Mouse (Mus musculus) heart, embryonic 12.5 days (tissue): ENCODE measurements at regions not wholly inside any gene's neighbourhood (a gene's known extent, or its start where the extent isn't known, plus 50 kb on each side); places are given as distances from the start of the nearest gene placed in this dataset.
A peak's percentile ranks its signal among the peaks of the same experiment; 100 is the strongest.
"Not testable (repeated sequence)": the region's sequence is repeated elsewhere in the genome, so short reads cannot be mapped to it uniquely, and the experiment has no call there.

Experiments used
- ATAC-seq: fragments of 200-750 bp; cut with Nextera tagmentation; 2 replicates; pipeline ENCODE4 v1.8.0; 2017; ENCODE audit warnings: moderate TSS enrichment, moderate library complexity; ENCODE audit not compliant: insufficient number of reproducible peaks, low FRiP score
- H3K27ac ChIP-seq: fragments of 300-500 bp; sonication (generic); 2 replicates; pipeline ENCODE4 v1.5.1; 2016; ENCODE audit warnings: mild to moderate bottlenecking, moderate library complexity; ENCODE audit not compliant: poor library complexity, severe bottlenecking
- H3K27me3 ChIP-seq: fragments of 300-500 bp; sonication (generic); replicated peaks from 2 replicates; pipeline ENCODE4 v1.6.1; 2016; ENCODE audit warnings: mild to moderate bottlenecking, moderate library complexity
- H3K36me3 ChIP-seq: fragments of 300-500 bp; sonication (generic); 2 replicates; pipeline ENCODE4 v1.6.1; 2016; ENCODE audit warnings: mild to moderate bottlenecking, moderate library complexity
- H3K4me1 ChIP-seq: fragments of 300-500 bp; sonication (generic); replicated peaks from 2 replicates; pipeline ENCODE4 v1.6.1; 2016; ENCODE audit warnings: mild to moderate bottlenecking
- H3K4me2 ChIP-seq: fragments of 300-500 bp; sonication (generic); 2 replicates; pipeline ENCODE4 v1.6.1; 2016; ENCODE audit warnings: mild to moderate bottlenecking, moderate library complexity
- H3K4me3 ChIP-seq: fragments of 300-500 bp; sonication (generic); 2 replicates; pipeline ENCODE4 v1.5.1; 2016; ENCODE audit warnings: mild to moderate bottlenecking
- H3K9ac ChIP-seq: fragments of 300-500 bp; sonication (generic); 2 replicates; pipeline ENCODE4 v1.6.1; 2016; ENCODE audit warnings: mild to moderate bottlenecking, moderate library complexity
- H3K9me3 ChIP-seq: fragments of 300-500 bp; sonication (generic); replicated peaks from 2 replicates; pipeline ENCODE4 v1.6.1; 2016; ENCODE audit warnings: mild to moderate bottlenecking, moderate library complexity
- WGBS: fragments of 180-500 bp; shearing (Covaris S2); methylation state at CpG from one replicate; pipeline ENCODE4 v1.1.7; 2016; 5-methylcytosine and 5-hydroxymethylcytosine counted together

DNA sequence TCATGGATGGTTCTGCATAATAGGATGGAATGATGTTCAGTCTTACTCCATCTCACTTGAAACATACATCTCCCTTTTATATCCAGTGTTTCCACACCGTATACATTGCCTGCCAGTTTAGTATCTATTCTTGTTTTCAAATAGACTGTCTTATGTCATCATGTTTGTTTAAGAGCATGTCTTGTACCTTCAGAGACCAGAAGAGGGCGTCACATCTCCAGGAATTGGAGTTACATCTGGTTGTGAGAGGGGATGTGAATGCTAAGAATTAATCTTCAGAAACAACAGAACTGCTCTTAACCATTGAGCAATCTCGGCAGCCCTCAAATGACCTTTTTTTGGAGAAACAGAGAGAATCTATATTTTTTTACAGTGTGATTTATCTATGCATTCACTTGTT is 216.3 kb upstream of the Klf3 start:
- Histone ChIP-seq H3K27ac (no peak overlapping the region), H3K27me3 (no peaks in the 10 kb centered on the region), H3K9ac (no peak overlapping the region), H3K9me3 (no peaks in the 10 kb centered on the region), H3K4me2 (no peak overlapping the region), H3K4me3 (no peak overlapping the region), H3K36me3 (no peaks in the 10 kb centered on the region), H3K4me1 (peaks cover 14% of the 10 kb centered on the region)
- WGBS = 85% methylated on average over 3 of the region's 3 CpGs
- no peak for ATAC-seq

DNA sequence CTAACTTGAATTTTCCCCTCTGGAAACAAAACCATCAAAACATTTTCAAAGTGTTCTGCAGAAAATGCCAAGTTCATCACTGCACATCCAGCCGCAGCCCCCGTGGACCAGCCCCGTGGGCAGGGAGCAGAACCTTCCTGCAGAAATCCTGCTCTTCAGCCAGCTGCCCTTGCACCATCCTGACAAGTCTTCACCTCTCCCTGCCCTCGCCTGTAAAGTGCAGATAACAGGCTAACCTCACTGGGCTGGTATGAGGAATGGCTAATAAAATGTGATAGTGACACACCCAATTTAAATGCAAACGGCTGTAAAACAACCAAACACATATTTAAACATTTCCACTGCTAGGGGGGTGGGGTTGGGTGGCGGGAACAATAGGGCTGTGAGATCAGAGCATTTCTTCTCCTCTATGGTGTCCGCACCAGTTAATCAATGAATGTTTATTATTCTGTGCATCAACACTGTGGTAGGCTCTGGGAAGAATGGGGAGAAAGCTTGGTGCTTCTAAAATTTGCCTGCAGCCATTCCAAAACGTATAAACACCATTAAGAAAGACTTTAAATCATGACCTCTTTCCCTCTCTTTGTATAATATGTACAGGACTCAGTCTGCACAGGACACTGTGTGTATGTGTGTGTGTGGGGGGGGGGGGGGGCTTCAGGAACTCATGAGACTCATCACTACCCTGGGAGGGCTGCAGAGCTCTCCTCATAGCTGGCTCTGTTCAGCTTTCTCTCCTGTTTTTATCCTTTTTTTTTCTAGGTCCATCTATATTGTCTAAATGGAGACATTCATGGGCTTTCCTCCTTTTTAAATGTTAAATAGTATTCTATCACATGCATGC is 215.1 kb upstream of the Klf3 start:
- peak; percentile 81 for ATAC-seq
- peaks cover 14% of the 10 kb centered on the region for H3K4me1 ChIP-seq
- no peaks in the 10 kb centered on the region for H3K27me3 ChIP-seq
- no peak overlapping the region for H3K9ac ChIP-seq
- H3K4me3 ChIP-seq = no peak overlapping the region
- H3K27ac ChIP-seq = peak overlapping the region; percentile 47
- no peaks in the 10 kb centered on the region for H3K36me3 ChIP-seq
- H3K4me2 ChIP-seq = no peak overlapping the region
- H3K9me3 ChIP-seq = no peaks in the 10 kb centered on the region
- WGBS = 20% methylated on average over 8 of the region's 8 CpGs

DNA sequence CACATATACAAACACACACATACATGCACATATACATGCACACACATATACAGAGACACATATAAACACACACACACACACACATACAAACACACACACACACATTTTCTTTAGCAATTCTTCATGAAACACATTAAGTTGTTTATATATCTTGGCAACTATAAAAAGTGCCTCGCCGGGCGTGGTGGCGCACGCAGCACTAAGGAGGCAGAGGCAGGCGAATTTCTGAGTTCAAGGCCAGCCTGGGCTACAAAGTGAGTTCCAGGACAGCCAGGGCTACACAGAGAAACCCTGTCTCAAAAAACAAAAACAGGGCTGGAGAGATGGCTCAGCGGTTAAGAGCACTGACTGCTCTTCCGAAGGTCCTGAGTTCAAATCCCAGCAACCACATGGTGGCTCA is 214.4 kb upstream of the Klf3 start:
- ATAC-seq, H3K36me3 ChIP-seq, H3K27ac ChIP-seq, H3K9ac ChIP-seq, H3K27me3 ChIP-seq, H3K4me2 ChIP-seq, H3K9me3 ChIP-seq, H3K4me3 ChIP-seq: not testable (repeated sequence)
- H3K4me1 ChIP-seq = peaks cover 14% of the 10 kb centered on the region
- WGBS = 97% methylated on average over 8 of the region's 8 CpGs

DNA sequence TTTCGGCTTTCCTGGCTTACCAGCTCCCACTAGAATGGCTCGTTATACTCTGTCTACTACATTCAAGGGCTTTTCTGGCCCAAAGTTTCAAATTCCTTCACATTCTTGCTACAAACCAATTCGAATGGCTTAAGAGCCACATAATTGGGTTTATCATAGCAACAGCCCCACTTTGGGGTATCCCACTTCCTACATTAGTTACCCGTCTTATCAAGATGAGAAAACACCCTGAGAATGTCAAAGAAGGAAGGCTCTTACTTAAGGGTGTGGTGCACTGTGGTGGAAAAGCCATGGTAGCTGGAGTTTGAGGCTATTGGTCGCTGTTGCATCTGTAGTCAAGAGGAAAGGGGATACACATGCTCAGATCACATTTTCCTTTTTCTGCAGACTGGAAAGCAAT is 213.2 kb upstream of the Klf3 start:
- no peak overlapping the region for H3K27ac ChIP-seq
- H3K4me3 ChIP-seq = no peak overlapping the region
- H3K27me3 ChIP-seq = no peaks in the 10 kb centered on the region
- peaks cover 19% of the 10 kb centered on the region for H3K4me1 ChIP-seq
- no peak overlapping the region for H3K9ac ChIP-seq
- WGBS = 70% methylated on average over 5 of the region's 5 CpGs
- no peaks in the 10 kb centered on the region for H3K9me3 ChIP-seq
- no peak overlapping the region for H3K4me2 ChIP-seq
- no peak for ATAC-seq
- no peaks in the 10 kb centered on the region for H3K36me3 ChIP-seq

DNA sequence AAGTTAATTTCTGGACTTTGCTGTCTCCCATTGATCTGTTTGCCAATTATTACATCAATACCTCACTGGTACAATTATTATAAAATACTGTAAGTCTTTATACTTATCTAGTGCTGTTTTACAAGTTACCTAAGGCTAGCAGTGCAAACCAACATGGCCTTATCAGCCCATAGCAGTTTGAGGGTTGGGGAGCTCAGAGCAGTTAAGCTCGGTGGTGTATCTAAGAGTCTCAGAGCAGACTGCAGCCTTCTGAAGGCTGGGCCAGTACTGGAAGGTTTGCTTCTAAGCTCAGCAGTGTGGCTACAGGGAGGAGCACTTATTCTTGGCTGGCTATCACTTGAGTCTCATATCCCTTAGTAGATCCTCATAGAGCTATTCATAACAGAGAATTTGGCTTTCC is 212.4 kb upstream of the Klf3 start:
- H3K4me1 ChIP-seq = peaks cover 16% of the 10 kb centered on the region
- no peaks in the 10 kb centered on the region for H3K9me3 ChIP-seq
- no peak overlapping the region for H3K4me2 ChIP-seq
- H3K4me3 ChIP-seq = no peak overlapping the region
- 59% methylated on average over 1 of the region's 1 CpGs for WGBS
- peak; percentile 88 for ATAC-seq
- no peak overlapping the region for H3K27ac ChIP-seq
- no peaks in the 10 kb centered on the region for H3K27me3 ChIP-seq
- no peaks in the 10 kb centered on the region for H3K36me3 ChIP-seq
- H3K9ac ChIP-seq = no peak overlapping the region

DNA sequence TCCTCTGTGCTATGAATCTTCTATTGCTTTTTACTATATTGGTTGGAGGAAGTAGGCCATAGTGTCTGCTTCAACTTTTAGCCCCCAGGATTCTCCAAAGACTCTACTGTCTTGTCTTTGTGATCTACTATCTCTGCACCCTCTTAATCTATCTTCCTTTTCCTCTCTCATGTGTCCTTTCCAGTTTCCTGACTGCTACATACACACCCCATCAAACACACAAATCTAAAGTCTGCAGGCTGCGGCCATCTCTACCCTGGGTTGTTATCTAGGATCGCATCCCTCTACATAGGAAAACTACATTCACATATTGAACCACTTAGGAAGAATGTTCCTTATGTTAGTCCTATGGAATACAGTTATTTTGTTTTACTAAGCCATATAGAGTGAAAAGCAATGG is 211.4 kb upstream of the Klf3 start:
- WGBS = 93% methylated on average over 2 of the region's 2 CpGs
- H3K4me3 ChIP-seq = no peak overlapping the region
- H3K4me2 ChIP-seq = no peak overlapping the region
- H3K27ac ChIP-seq = no peak overlapping the region
- ATAC-seq = no peak
- H3K9me3 ChIP-seq = no peaks in the 10 kb centered on the region
- H3K36me3 ChIP-seq = no peaks in the 10 kb centered on the region
- peaks cover 20% of the 10 kb centered on the region for H3K4me1 ChIP-seq
- H3K9ac ChIP-seq = no peak overlapping the region
- no peaks in the 10 kb centered on the region for H3K27me3 ChIP-seq

DNA sequence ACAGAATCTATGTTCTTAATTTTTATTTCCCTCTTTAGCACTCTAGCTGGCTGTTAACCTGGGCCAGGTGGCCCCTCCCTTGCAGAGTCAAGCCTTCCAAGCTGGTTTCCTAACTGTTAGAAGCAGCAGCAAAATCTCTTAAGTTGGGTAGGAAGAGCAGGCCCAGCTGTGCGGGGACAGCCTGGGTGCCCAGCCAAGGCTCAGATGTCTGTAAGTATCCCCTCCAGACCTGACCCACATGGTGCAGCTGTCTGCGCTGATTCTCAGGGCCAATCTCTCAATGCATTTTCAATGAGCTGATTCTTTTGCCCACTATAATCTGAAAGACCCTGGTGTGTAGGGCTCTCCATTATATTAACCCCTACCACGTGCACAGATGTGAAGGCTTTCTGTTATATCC is 208.0 kb upstream of the Klf3 start:
- ATAC-seq = no peak
- no peak overlapping the region for H3K27ac ChIP-seq

DNA sequence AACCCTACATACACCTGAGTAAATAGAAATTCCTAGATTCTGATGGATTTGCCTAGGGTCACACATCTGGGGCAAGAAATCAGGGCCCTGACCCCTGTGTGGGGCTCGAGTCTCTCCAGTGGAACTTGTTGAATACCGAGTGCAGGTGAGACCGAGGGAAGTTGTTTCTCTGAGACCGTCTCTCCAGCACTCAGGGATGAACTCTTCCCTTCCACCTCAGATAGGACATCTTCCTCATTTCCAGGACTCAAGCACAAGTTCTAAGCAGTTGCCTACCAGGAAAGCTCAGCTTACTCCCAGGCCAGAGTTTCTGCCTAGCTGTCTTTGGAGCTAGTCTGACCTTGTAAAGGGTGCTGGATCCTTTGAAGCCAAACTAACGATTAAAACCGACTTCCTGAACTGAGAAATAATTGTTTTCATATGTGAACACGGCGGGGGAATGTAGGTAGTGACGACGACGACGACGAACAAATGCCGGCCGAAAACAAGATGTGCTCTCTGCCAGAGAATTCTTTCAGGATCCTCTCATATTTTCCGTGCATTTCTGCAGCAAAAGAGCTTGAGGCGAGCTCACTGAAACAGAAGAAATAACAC is 207.3 kb upstream of the Klf3 start:
- 48% methylated on average over 17 of the region's 17 CpGs for WGBS
- H3K27ac ChIP-seq = no peak overlapping the region
- ATAC-seq = no peak

More for the DNA sequence above, 208.0 kb upstream of the Klf3 start:
- Histone ChIP-seq H3K36me3 (no peaks in the 10 kb centered on the region), H3K9me3 (no peaks in the 10 kb centered on the region), H3K4me1 (peaks cover 21% of the 10 kb centered on the region), H3K4me2 (no peak overlapping the region), H3K9ac (no peak overlapping the region), H3K4me3 (no peak overlapping the region), H3K27me3 (no peaks in the 10 kb centered on the region)
- 71% methylated on average over 3 of the region's 3 CpGs for WGBS

DNA sequence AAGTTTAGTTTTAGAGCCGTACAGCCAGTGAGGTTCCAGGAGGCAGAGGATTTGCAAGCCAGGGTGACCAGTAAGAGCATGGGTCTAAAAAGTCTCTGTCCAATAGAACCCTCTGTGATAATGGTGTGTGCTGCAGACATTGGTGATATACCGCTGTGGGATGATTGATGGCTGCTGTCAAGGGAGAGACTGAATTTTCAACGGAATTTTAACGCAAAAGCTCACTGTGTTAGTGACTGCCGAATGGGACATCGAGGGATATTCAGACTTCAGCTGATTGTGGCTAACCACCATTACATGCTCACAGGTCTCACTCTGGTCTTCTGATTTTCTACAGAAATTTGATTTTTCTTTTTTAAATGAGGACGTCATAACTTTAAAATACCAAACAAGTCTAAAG is 206.2 kb upstream of the Klf3 start:
- no peak overlapping the region for H3K27ac ChIP-seq
- 73% methylated on average over 7 of the region's 7 CpGs for WGBS
- H3K4me1 ChIP-seq = peaks cover 36% of the 10 kb centered on the region
- no peak overlapping the region for H3K9ac ChIP-seq
- H3K36me3 ChIP-seq = no peaks in the 10 kb centered on the region
- no peak overlapping the region for H3K4me2 ChIP-seq
- H3K9me3 ChIP-seq = no peaks in the 10 kb centered on the region
- ATAC-seq = no peak
- H3K4me3 ChIP-seq = no peak overlapping the region
- no peaks in the 10 kb centered on the region for H3K27me3 ChIP-seq

More for the DNA sequence above, 207.3 kb upstream of the Klf3 start:
- Histone ChIP-seq H3K36me3 (no peaks in the 10 kb centered on the region), H3K27me3 (no peaks in the 10 kb centered on the region), H3K9me3 (no peaks in the 10 kb centered on the region), H3K4me2 (peak overlapping the region; percentile 16; the same call in 1 of the 2 replicates), H3K9ac (no peak overlapping the region), H3K4me1 (peaks cover 27% of the 10 kb centered on the region), H3K4me3 (no peak overlapping the region)

DNA sequence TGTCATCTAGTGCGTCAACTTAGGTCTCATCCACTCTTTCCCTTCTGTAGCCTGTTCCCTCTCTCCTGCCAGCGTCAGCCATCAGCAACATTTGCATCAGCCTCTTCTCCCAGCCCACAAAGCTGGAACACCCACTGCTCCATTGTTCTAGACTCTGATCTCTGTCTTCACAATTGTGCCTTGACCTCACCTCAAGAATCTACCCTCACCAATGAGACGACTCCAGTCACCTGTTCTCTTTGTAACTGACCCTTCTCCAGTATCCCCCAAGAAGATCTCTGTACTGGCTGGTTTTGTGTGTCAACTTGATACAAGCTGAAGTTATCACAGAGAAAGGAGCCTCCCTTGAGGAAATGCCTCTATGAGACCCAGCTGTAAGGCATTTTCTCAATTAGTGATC is 205.7 kb upstream of the Klf3 start:
- ATAC-seq = no peak
- Histone ChIP-seq H3K9me3 (no peaks in the 10 kb centered on the region), H3K36me3 (no peaks in the 10 kb centered on the region), H3K4me1 (peaks cover 39% of the 10 kb centered on the region), H3K4me2 (no peak overlapping the region), H3K27me3 (no peaks in the 10 kb centered on the region), H3K9ac (no peak overlapping the region), H3K4me3 (no peak overlapping the region), H3K27ac (no peak overlapping the region)
- 79% methylated on average over 3 of the region's 3 CpGs for WGBS

DNA sequence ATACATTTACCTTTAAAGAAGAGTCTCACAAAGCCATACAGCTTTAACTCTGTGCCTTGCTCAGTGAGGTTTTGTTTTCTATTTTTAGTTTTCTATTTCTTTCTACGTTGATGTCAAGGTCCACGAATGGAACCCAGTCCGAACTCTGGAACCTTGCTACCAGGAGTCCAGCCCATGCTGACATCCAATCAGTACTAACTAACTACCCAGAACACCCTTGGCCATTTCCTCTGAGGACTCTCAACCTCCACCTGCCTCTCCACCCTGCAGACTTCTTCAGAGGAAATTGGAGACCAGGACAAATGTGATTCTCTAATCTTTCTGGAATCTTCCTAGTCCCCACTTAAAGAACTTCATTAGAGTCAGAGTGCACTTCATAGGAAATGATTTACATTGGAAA is 204.6 kb upstream of the Klf3 start:
- Histone ChIP-seq H3K4me3 (no peak overlapping the region), H3K4me1 (peaks cover 43% of the 10 kb centered on the region), H3K27ac (no peak overlapping the region), H3K4me2 (no peak overlapping the region), H3K36me3 (no peaks in the 10 kb centered on the region), H3K9ac (no peak overlapping the region), H3K9me3 (no peaks in the 10 kb centered on the region), H3K27me3 (no peaks in the 10 kb centered on the region)
- 48% methylated on average over 3 of the region's 3 CpGs for WGBS
- ATAC-seq = no peak

DNA sequence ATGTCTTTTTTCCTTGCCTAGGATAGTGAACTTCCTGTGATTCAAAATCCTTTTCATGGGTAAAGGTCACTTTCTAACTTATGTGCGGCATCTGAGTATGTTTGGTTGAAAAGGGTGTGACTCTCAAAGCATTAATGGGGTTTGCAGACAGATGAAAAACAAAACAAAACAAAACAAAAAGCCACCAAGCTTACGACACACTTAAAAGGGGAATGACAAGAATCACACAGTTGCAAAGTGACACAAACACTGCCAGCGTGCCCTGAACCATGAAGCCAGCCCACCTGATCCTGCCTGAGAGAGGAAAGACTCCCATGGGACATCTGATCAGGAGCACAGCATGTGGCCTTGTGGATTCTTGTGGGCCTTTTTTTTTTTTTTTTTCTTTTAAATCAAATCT is 204.2 kb upstream of the Klf3 start:
- Histone ChIP-seq H3K36me3 (no peaks in the 10 kb centered on the region), H3K9ac (no peak overlapping the region), H3K27me3 (no peaks in the 10 kb centered on the region), H3K27ac (no peak overlapping the region), H3K4me2 (no peak overlapping the region), H3K9me3 (no peaks in the 10 kb centered on the region), H3K4me3 (no peak overlapping the region), H3K4me1 (peaks cover 42% of the 10 kb centered on the region)
- ATAC-seq = no peak
- WGBS = 61% methylated on average over 3 of the region's 3 CpGs
